Mouse (Mus musculus) stomach, embryonic 16.5 days (tissue): ENCODE results near the gene Hnrnph1. TPM values are rescaled to one million over a fixed set of nuclear protein-coding genes. Genes with fewer than 3 reads are reported as not detected.

ENCODE experiments used
- ATAC-seq: fragments of 200-750 bp; cut with Nextera tagmentation; 2 replicates; pipeline ENCODE4 v1.8.0; 2017; ENCODE audit warnings: moderate number of reproducible peaks, moderate TSS enrichment; ENCODE audit not compliant: insufficient read depth, low FRiP score
- H3K27ac ChIP-seq: fragments of 300-500 bp; sonication (generic); 2 replicates; pipeline ENCODE4 v1.5.1; 2014; ENCODE audit warnings: low read length
- H3K27me3 ChIP-seq: fragments of 300-500 bp; sonication (generic); 2 replicates; pipeline ENCODE4 v1.6.1; 2014; ENCODE audit warnings: low read length, control low read depth, mixed read lengths; ENCODE audit not compliant: control insufficient read depth, insufficient read depth
- H3K36me3 ChIP-seq: fragments of 300-500 bp; sonication (generic); 2 replicates; pipeline ENCODE4 v1.6.1; 2014; ENCODE audit warnings: low read length; ENCODE audit not compliant: control insufficient read depth, insufficient read depth
- H3K4me1 ChIP-seq: fragments of 300-500 bp; sonication (generic); 2 replicates; pipeline ENCODE4 v1.6.1; 2014; ENCODE audit warnings: low read length, control low read depth, mixed read lengths; ENCODE audit not compliant: control insufficient read depth, insufficient read depth
- H3K4me2 ChIP-seq: fragments of 300-500 bp; sonication (generic); 2 replicates; pipeline ENCODE4 v1.6.1; 2014; ENCODE audit warnings: low read depth, low read length, mixed read lengths
- H3K4me3 ChIP-seq: fragments of 300-500 bp; sonication (generic); replicated peaks from 2 replicates; pipeline ENCODE4 v1.5.1; 2014; ENCODE audit warnings: mild to moderate bottlenecking, low read length
- H3K9ac ChIP-seq: fragments of 300-500 bp; sonication (generic); 2 replicates; pipeline ENCODE4 v1.6.1; 2014; ENCODE audit warnings: low read length
- H3K9me3 ChIP-seq: fragments of 300-500 bp; sonication (generic); replicated peaks from 2 replicates; pipeline ENCODE4 v1.6.1; 2016; ENCODE audit warnings: low read length, control low read depth; ENCODE audit not compliant: control insufficient read depth
- WGBS: fragments of 180-500 bp; shearing (Covaris S2); extraction: QIAGEN DNeasy Blood & Tissue Kit; methylation state at CpG from one replicate; pipeline ENCODE4 v1.1.7; 2014; 5-methylcytosine and 5-hydroxymethylcytosine counted together
- polyA plus RNA-seq: library from polyadenylated mRNA; unstranded; fragments of >200 nt; fragmentation: Nextera tagmentation; extraction: Ambion mirVana; gene quantifications from 2 replicates; pipeline ENCODE4 v1.2.1, GENCODE M21; 2015

The Hnrnph1 gene
- polyA plus RNA-seq, 1 experiment from 2014 or later, result 346 TPM

GRCm38 (mm10) chr11:50377892-50378684 is 1.3 kb downstream of the Hnrnph1 start:
- H3K36me3 ChIP-seq, result peaks cover 19% of the 10 kb centered on the region
- peak overlapping the region; percentile 100 for H3K27ac ChIP-seq
- H3K4me2 ChIP-seq, result peak overlapping the region; percentile 98
- peak; percentile 78 for ATAC-seq
- under 1% methylated on average over 71 of the region's 71 CpGs for WGBS
- H3K9me3 ChIP-seq, result no peaks in the 10 kb centered on the region
- H3K4me1 ChIP-seq, result peaks cover 22% of the 10 kb centered on the region
- H3K27me3 ChIP-seq, result no peaks in the 10 kb centered on the region
- peak overlapping the region; percentile 80 for H3K4me3 ChIP-seq
- peak overlapping the region; percentile 98 for H3K9ac ChIP-seq

- H3K9ac ChIP-seq, result peak overlapping the region; percentile 98
- H3K36me3 ChIP-seq, result peaks cover 21% of the 10 kb centered on the region
- no peak overlapping the region; the same call in 1 of the 2 replicates for H3K27ac ChIP-seq
- H3K4me1 ChIP-seq, result peaks cover 22% of the 10 kb centered on the region
- H3K27me3 ChIP-seq, result no peaks in the 10 kb centered on the region
- peak overlapping the region; percentile 80 for H3K4me3 ChIP-seq
- WGBS, result 46% methylated on average over 12 of the region's 12 CpGs
- no peaks in the 10 kb centered on the region for H3K9me3 ChIP-seq
- no peak for ATAC-seq
- H3K4me2 ChIP-seq, result peak overlapping the region; percentile 98
Measured at GRCm38 (mm10) chr11:50379023-50379752, 2.4 kb downstream of the Hnrnph1 start.

- H3K9ac ChIP-seq, result no peak overlapping the region
- H3K9me3 ChIP-seq, result no peaks in the 10 kb centered on the region
- H3K4me1 ChIP-seq, result peaks cover 19% of the 10 kb centered on the region
- no peak overlapping the region for H3K27ac ChIP-seq
- H3K27me3 ChIP-seq, result no peaks in the 10 kb centered on the region
- H3K4me2 ChIP-seq, result peak overlapping the region; percentile 51
- H3K4me3 ChIP-seq, result peak overlapping the region; percentile 23; the same call in 1 of the 2 replicates
- ATAC-seq, result no peak
- H3K36me3 ChIP-seq, result peaks cover 32% of the 10 kb centered on the region
- 15% methylated on average over 4 of the region's 4 CpGs for WGBS
Measured at GRCm38 (mm10) chr11:50381311-50381710, 4.5 kb downstream of the Hnrnph1 start.

- no peak overlapping the region for H3K4me2 ChIP-seq
- 77% methylated on average over 3 of the region's 3 CpGs for WGBS
- no peaks in the 10 kb centered on the region for H3K27me3 ChIP-seq
- H3K36me3 ChIP-seq, result peaks cover 34% of the 10 kb centered on the region
- no peaks in the 10 kb centered on the region; the same call in 1 of the 2 replicates for H3K4me1 ChIP-seq
- no peak overlapping the region for H3K9ac ChIP-seq
- no peak overlapping the region for H3K4me3 ChIP-seq
- H3K9me3 ChIP-seq, result no peaks in the 10 kb centered on the region
- no peak overlapping the region for H3K27ac ChIP-seq
- ATAC-seq, result no peak
Measured at GRCm38 (mm10) chr11:50387167-50387679, 10.4 kb downstream of the Hnrnph1 start.

- H3K4me3 ChIP-seq, result no peak overlapping the region
- no peak for ATAC-seq
- 87% methylated on average over 4 of the region's 4 CpGs for WGBS
Measured at GRCm38 (mm10) chr11:50387697-50388096, 10.9 kb downstream of the Hnrnph1 start.

GRCm38 (mm10) chr11:50388217-50388929 is 11.6 kb downstream of the Hnrnph1 start:
- WGBS, result 88% methylated on average over 3 of the region's 3 CpGs
- no peak for ATAC-seq

More at GRCm38 (mm10) chr11:50387697-50388096, 10.9 kb downstream of the Hnrnph1 start:
- Histone ChIP-seq H3K4me1 (no peaks in the 10 kb centered on the region), H3K9me3 (no peaks in the 10 kb centered on the region), H3K9ac (no peak overlapping the region), H3K27me3 (no peaks in the 10 kb centered on the region), H3K27ac (no peak overlapping the region), H3K36me3 (peaks cover 30% of the 10 kb centered on the region), H3K4me2 (no peak overlapping the region)

GRCm38 (mm10) chr11:50389011-50389410 is 12.2 kb downstream of the Hnrnph1 start:
- no peak overlapping the region for H3K9ac ChIP-seq
- no peak overlapping the region for H3K4me2 ChIP-seq
- 69% methylated on average over 3 of the region's 3 CpGs for WGBS
- H3K4me1 ChIP-seq, result no peaks in the 10 kb centered on the region
- H3K27ac ChIP-seq, result no peak overlapping the region
- H3K9me3 ChIP-seq, result no peaks in the 10 kb centered on the region
- no peaks in the 10 kb centered on the region for H3K27me3 ChIP-seq
- no peak overlapping the region for H3K4me3 ChIP-seq
- ATAC-seq, result no peak
- H3K36me3 ChIP-seq, result peaks cover 24% of the 10 kb centered on the region

More at GRCm38 (mm10) chr11:50388217-50388929, 11.6 kb downstream of the Hnrnph1 start:
- no peak overlapping the region for H3K4me3 ChIP-seq
- H3K9ac ChIP-seq, result no peak overlapping the region
- H3K4me2 ChIP-seq, result no peak overlapping the region
- no peak overlapping the region for H3K27ac ChIP-seq
- H3K27me3 ChIP-seq, result no peaks in the 10 kb centered on the region
- peaks cover 24% of the 10 kb centered on the region for H3K36me3 ChIP-seq
- H3K4me1 ChIP-seq, result no peaks in the 10 kb centered on the region
- no peaks in the 10 kb centered on the region for H3K9me3 ChIP-seq

GRCm38 (mm10) chr11:50389616-50390015 is 12.8 kb downstream of the Hnrnph1 start:
- WGBS, result 70% methylated on average over 5 of the region's 5 CpGs
- H3K4me1 ChIP-seq, result no peaks in the 10 kb centered on the region
- H3K4me2 ChIP-seq, result no peak overlapping the region
- no peaks in the 10 kb centered on the region for H3K27me3 ChIP-seq
- no peaks in the 10 kb centered on the region for H3K9me3 ChIP-seq
- H3K9ac ChIP-seq, result no peak overlapping the region
- no peak overlapping the region for H3K27ac ChIP-seq
- no peak for ATAC-seq
- H3K36me3 ChIP-seq, result peaks cover 22% of the 10 kb centered on the region; the same call in 1 of the 2 replicates
- H3K4me3 ChIP-seq, result no peak overlapping the region
